Mouse (Mus musculus) C2C12 (cell line): ENCODE data around the gene Gm45062.

Source experiments
- CTCF ChIP-seq: IDR thresholded peaks from one replicate; pipeline ENCODE4 v1.5.1; 2011; ENCODE audit not compliant: control insufficient read depth, insufficient read depth, insufficient read length
- MAX ChIP-seq: IDR thresholded peaks from one replicate; pipeline ENCODE4 v1.6.1; 2011; ENCODE audit warnings: mild to moderate bottlenecking, control low read depth
- MYOD1 ChIP-seq: IDR thresholded peaks from one replicate; pipeline ENCODE4 v1.6.1; 2011; ENCODE audit warnings: low read depth; ENCODE audit not compliant: control insufficient read depth, insufficient read length
- MYOG ChIP-seq: IDR thresholded peaks from one replicate; pipeline ENCODE4 v1.6.1; 2011; ENCODE audit not compliant: control insufficient read depth, insufficient read length; ENCODE audit errors: extremely low read depth

DNA sequence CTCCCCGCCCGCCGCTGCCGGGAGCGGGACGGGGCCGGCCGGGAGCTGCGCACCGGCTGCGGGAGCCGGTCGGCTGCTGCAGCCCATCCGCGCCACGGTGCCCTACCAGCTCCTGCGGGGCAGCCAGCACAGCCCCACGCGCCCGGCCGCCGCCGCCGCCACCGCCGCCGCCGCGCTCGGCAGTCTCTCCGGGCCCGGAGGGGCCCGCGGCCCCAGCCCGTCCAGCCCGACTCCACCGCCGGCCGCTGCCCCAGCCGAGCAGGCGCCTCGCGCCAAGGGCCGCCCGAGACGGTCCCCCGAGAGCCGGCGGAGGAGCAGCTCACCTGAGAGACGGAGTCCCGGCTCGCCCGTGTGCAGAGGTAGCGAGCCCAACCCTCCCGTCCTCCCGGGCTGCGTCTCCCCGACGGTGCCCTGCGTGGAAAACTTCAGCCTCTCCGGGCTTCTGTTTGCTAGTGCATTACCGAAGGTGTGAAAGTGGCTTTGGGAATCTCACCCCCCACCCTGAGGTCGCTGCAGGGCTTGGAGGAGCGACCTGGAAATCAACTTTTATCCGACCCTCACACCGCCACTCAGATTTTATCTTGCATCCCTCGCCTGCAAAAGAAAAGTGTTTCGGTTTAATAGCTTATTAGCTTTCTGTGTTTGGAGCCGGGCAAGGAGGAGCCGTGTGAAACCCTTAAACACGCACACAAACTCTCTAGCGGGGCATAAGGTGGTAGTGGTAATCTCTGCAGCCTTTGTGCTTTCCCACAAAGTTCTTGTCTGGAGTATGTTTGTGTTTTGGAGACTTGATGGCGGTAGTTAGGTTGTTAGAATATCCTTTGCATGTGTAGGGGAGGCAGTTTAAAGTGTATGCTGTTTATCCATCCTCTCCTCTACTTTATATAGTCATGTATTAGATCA lies 251.0 kb downstream of the Gm45062 start:
- TF ChIP-seq CTCF, result no peak
- TF ChIP-seq MYOD1, result no peak
- TF ChIP-seq MAX, result no peak
- no peak for TF ChIP-seq MYOG
